Mouse (Mus musculus): ENCODE results near the gene Nrf1. TPM values are rescaled to one million over a fixed set of nuclear protein-coding genes. Genes with fewer than 3 reads are reported as not detected.
A peak's percentile ranks its signal among the peaks of the same experiment; 100 is the strongest.

Gene Nrf1
- polyA plus RNA-seq, 1 experiment: 66.8 TPM

GRCm38 (mm10) chr6:30152649-30153048 is 104.9 kb downstream of the Nrf1 start:
- no peak overlapping the region for H3K9ac ChIP-seq (ENCODE audit: low read depth, poor library complexity, severe bottlenecking)
- peaks cover 8% of the 10 kb centered on the region for H3K4me1 ChIP-seq (ENCODE audit: control insufficient read depth, insufficient read depth, low read length)
- no peaks in the 10 kb centered on the region for H3K9me3 ChIP-seq (replicated peaks; ENCODE audit: control insufficient read depth, insufficient read depth, low read length, poor library complexity, severe bottlenecking)
- H3K36me3 ChIP-seq (ENCODE audit: control insufficient read depth, insufficient read depth, low read length, poor library complexity, severe bottlenecking): no peaks in the 10 kb centered on the region
- TF ChIP-seq CTCF (IDR thresholded peaks at IDR 0.05; ENCODE audit: low read depth, low read length): no peak
- no peak for TF ChIP-seq POLR2A (IDR thresholded peaks at IDR 0.05; ENCODE audit: insufficient read depth, low read length)
- TF ChIP-seq EP300 (IDR thresholded peaks at IDR 0.05; ENCODE audit: insufficient read depth, low read depth, low read length): no peak
- no peak overlapping the region for H3K4me3 ChIP-seq (ENCODE audit: low read depth, low read length)
- no peaks in the 10 kb centered on the region for H3K27me3 ChIP-seq (ENCODE audit: control insufficient read depth, insufficient read depth, low read length, poor library complexity, severe bottlenecking)
- H3K27ac ChIP-seq (ENCODE audit: insufficient read depth, low read length): no peak overlapping the region

DNA sequence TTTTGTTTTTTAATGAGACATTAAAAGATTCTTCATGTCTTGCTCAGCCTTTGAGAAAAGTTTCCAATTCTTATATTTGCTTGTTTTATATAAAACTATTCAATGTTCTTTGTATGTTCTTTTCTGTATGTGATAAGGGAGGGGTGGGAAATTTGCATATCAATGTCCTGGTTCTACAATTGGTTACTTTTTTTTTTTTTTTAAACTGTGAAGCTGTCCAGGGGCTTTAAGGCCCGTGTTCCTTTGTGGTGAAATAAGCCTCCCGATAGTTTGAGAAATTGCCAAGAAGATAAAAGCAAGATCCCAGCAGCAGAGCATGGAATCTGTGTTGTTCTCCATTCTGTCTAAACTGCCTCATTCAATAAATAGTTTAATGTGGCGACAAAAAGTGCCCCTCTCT is 105.3 kb downstream of the Nrf1 start:
- Histone ChIP-seq H3K9me3 (replicated peaks; ENCODE audit: control insufficient read depth, insufficient read depth, low read length, poor library complexity, severe bottlenecking) (no peaks in the 10 kb centered on the region), H3K4me3 (ENCODE audit: low read depth, low read length) (no peak overlapping the region), H3K9ac (ENCODE audit: low read depth, poor library complexity, severe bottlenecking) (no peak overlapping the region), H3K27me3 (ENCODE audit: control insufficient read depth, insufficient read depth, low read length, poor library complexity, severe bottlenecking) (no peaks in the 10 kb centered on the region), H3K4me1 (ENCODE audit: control insufficient read depth, insufficient read depth, low read length) (peaks cover 8% of the 10 kb centered on the region), H3K27ac (ENCODE audit: insufficient read depth, low read length) (no peak overlapping the region), H3K36me3 (ENCODE audit: control insufficient read depth, insufficient read depth, low read length, poor library complexity, severe bottlenecking) (no peaks in the 10 kb centered on the region; the same call in 1 of the 2 replicates)
- TF ChIP-seq CTCF (IDR thresholded peaks at IDR 0.05; ENCODE audit: low read depth, low read length): no peak
- no peak for TF ChIP-seq POLR2A (IDR thresholded peaks at IDR 0.05; ENCODE audit: insufficient read depth, low read length)
- TF ChIP-seq EP300 (IDR thresholded peaks at IDR 0.05; ENCODE audit: insufficient read depth, low read depth, low read length): no peak

- Histone ChIP-seq H3K4me3 (ENCODE audit: low read depth, low read length) (no peak overlapping the region), H3K27me3 (ENCODE audit: control insufficient read depth, insufficient read depth, low read length, poor library complexity, severe bottlenecking) (no peaks in the 10 kb centered on the region), H3K9me3 (replicated peaks; ENCODE audit: control insufficient read depth, insufficient read depth, low read length, poor library complexity, severe bottlenecking) (no peaks in the 10 kb centered on the region), H3K4me1 (ENCODE audit: control insufficient read depth, insufficient read depth, low read length) (peaks cover 10% of the 10 kb centered on the region), H3K27ac (ENCODE audit: insufficient read depth, low read length) (no peak overlapping the region), H3K36me3 (ENCODE audit: control insufficient read depth, insufficient read depth, low read length, poor library complexity, severe bottlenecking) (no peaks in the 10 kb centered on the region; the same call in 1 of the 2 replicates), H3K9ac (ENCODE audit: low read depth, poor library complexity, severe bottlenecking) (no peak overlapping the region)
- TF ChIP-seq CTCF (IDR thresholded peaks at IDR 0.05; ENCODE audit: low read depth, low read length): no peak
- no peak for TF ChIP-seq EP300 (IDR thresholded peaks at IDR 0.05; ENCODE audit: insufficient read depth, low read depth, low read length)
- TF ChIP-seq POLR2A (IDR thresholded peaks at IDR 0.05; ENCODE audit: insufficient read depth, low read length): no peak
These were observed 106.1 kb downstream of the Nrf1 start for GRCm38 (mm10) chr6:30153733-30154415.

DNA sequence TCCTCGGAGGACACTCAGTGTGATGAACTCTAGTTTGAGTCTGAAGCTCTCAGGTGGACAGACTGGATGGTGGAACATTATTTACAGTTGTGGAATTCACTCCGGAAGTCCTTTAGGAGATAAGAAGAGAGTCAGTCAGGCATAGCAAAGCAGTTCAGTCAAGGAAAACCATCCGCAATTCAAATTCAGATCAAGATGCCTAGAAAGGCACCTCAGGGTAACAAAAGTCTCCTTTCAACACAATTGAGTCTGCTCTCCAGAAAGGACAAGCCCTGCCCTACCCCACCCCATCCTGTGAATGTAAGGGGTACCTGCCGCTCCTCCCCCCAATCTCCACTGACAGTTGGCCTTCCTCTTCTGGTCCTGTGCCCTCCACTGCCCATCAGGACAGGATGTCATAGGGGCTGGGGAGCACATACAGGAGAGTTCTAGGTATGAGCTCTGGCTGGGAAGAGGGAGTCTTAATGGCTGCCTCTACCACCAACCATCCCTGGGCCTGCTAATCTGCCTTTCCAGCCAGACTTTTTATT is 111.8 kb downstream of the Nrf1 start:
- Histone ChIP-seq H3K27ac (ENCODE audit: insufficient read depth, low read length) (peak overlapping the region; percentile 89), H3K9me3 (replicated peaks; ENCODE audit: control insufficient read depth, insufficient read depth, low read length, poor library complexity, severe bottlenecking) (no peaks in the 10 kb centered on the region), H3K27me3 (ENCODE audit: control insufficient read depth, insufficient read depth, low read length, poor library complexity, severe bottlenecking) (no peaks in the 10 kb centered on the region), H3K4me3 (ENCODE audit: low read depth, low read length) (no peak overlapping the region), H3K4me1 (ENCODE audit: control insufficient read depth, insufficient read depth, low read length) (peaks cover 16% of the 10 kb centered on the region), H3K9ac (ENCODE audit: low read depth, poor library complexity, severe bottlenecking) (no peak overlapping the region), H3K36me3 (ENCODE audit: control insufficient read depth, insufficient read depth, low read length, poor library complexity, severe bottlenecking) (peaks cover 6% of the 10 kb centered on the region)
- TF ChIP-seq EP300 (IDR thresholded peaks at IDR 0.05; ENCODE audit: insufficient read depth, low read depth, low read length) (peak; percentile 97), CTCF (IDR thresholded peaks at IDR 0.05; ENCODE audit: low read depth, low read length) (no peak)

DNA sequence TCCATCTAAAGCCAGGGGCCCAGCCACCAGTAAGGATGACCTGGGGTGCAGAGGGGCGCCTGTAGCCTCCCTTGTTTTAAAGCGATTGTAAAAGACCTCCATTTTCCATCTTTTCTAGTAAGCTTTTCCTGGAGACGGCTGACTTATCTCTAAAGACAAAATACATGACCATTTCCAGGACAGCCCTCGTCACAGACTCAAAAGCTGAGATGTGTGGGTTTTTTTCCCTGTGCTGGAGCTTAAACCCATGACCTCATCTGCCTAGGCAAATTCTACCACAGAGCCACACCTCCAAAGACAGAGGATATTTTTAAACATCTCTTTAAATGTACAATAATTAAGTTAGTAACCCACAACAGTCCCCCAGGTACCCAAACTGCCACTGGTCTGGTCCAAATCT is 112.6 kb downstream of the Nrf1 start:
- Histone ChIP-seq H3K4me3 (ENCODE audit: low read depth, low read length) (no peak overlapping the region), H3K9me3 (replicated peaks; ENCODE audit: control insufficient read depth, insufficient read depth, low read length, poor library complexity, severe bottlenecking) (no peaks in the 10 kb centered on the region), H3K36me3 (ENCODE audit: control insufficient read depth, insufficient read depth, low read length, poor library complexity, severe bottlenecking) (peaks cover 6% of the 10 kb centered on the region), H3K4me1 (ENCODE audit: control insufficient read depth, insufficient read depth, low read length) (peaks cover 17% of the 10 kb centered on the region), H3K9ac (ENCODE audit: low read depth, poor library complexity, severe bottlenecking) (peak overlapping the region; percentile 6; the same call in 1 of the 2 replicates), H3K27ac (ENCODE audit: insufficient read depth, low read length) (peak overlapping the region; percentile 87), H3K27me3 (ENCODE audit: control insufficient read depth, insufficient read depth, low read length, poor library complexity, severe bottlenecking) (no peaks in the 10 kb centered on the region)
- TF ChIP-seq EP300 (IDR thresholded peaks at IDR 0.05; ENCODE audit: insufficient read depth, low read depth, low read length): no peak
- TF ChIP-seq POLR2A (IDR thresholded peaks at IDR 0.05; ENCODE audit: insufficient read depth, low read length): no peak
- no peak for TF ChIP-seq CTCF (IDR thresholded peaks at IDR 0.05; ENCODE audit: low read depth, low read length)

DNA sequence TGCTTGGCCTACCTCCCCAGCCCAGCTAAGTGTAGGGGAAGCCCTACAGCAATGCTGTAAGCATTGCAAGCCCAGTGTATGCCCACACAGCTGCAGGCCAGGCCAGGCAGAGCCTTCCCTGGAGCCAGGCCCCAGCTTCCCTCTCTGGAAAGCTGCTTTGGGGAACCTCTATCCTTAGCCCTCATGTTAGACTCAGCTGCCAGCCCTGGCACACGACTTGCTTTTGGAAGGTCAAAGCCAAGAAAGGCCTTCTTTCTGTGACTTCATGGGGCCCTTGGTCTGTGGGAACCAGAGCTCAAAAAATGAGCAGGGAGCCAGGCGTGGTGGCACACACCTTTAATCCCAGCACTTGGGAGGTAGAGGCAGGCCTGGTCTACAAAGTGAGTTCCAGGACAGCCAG is 113.8 kb downstream of the Nrf1 start:
- TF ChIP-seq CTCF (IDR thresholded peaks at IDR 0.05; ENCODE audit: low read depth, low read length) (no peak), POLR2A (IDR thresholded peaks at IDR 0.05; ENCODE audit: insufficient read depth, low read length) (no peak), EP300 (IDR thresholded peaks at IDR 0.05; ENCODE audit: insufficient read depth, low read depth, low read length) (no peak)
- Histone ChIP-seq H3K27ac (ENCODE audit: insufficient read depth, low read length) (peak overlapping the region; percentile 87), H3K27me3 (ENCODE audit: control insufficient read depth, insufficient read depth, low read length, poor library complexity, severe bottlenecking) (no peaks in the 10 kb centered on the region), H3K36me3 (ENCODE audit: control insufficient read depth, insufficient read depth, low read length, poor library complexity, severe bottlenecking) (peaks cover 6% of the 10 kb centered on the region), H3K9ac (ENCODE audit: low read depth, poor library complexity, severe bottlenecking) (peak overlapping the region; percentile 4; the same call in 1 of the 2 replicates), H3K4me1 (ENCODE audit: control insufficient read depth, insufficient read depth, low read length) (peaks cover 22% of the 10 kb centered on the region), H3K4me3 (ENCODE audit: low read depth, low read length) (no peak overlapping the region), H3K9me3 (replicated peaks; ENCODE audit: control insufficient read depth, insufficient read depth, low read length, poor library complexity, severe bottlenecking) (no peaks in the 10 kb centered on the region)

All from ES-Bruce4 (cell line).